Mouse (Mus musculus) gastrocnemius, adult 8-10 months (tissue): ENCODE results near the gene Oxgr1. TPM values are rescaled to one million over a fixed set of nuclear protein-coding genes. Genes with fewer than 3 reads are reported as not detected.
"Not testable (repeated sequence)": the region's sequence is repeated elsewhere in the genome, so short reads cannot be mapped to it uniquely, and the experiment has no call there.

Experiments used
- DNase-seq, 2 experiments: peaks; one replicate each; pipeline ENCODE4 v3.0.0; 2022; ENCODE audit warnings: low spot score in 2 of 2
- total RNA-seq, 4 experiments: library from RNA; stranded (reverse); gene quantifications; 2 replicates each; pipeline ENCODE4 v1.2.4; 2022

The Oxgr1 gene
- total RNA-seq: not detected

DNA sequence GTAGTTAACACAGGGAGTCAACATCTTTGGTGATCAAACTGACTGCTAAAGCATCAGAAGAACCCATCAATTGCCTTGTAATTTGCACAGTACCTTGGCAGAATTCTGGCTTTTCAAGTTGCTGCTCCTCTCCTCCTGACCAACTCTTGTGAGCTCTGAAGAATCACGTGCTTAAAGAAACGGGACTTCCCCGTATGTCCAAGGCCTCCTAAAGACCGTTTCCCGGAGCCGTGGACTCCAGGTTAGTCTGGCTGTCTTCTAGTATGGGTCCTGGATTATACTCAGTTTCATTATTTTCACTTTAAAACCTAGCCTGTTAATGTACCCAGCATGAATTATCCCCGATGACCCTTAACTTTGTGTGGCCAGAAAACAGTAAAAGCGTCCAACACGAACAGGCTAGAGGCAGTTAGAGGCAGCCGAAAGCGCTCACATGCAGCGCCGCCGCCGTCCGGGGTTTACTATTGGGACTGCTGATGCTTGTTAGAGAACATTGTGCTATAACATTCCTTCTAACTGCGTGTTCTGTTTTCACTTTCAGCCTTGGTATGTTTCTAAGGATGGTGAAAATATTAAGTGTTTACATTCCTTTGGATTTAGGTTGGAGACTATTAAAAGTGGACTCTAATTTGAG is at the start of gene Oxgr1:
TSS of gene Oxgr1 (minus strand) at position 249 of the 634 bp plus-strand sequence.
- no peak for DNase-seq

DNA sequence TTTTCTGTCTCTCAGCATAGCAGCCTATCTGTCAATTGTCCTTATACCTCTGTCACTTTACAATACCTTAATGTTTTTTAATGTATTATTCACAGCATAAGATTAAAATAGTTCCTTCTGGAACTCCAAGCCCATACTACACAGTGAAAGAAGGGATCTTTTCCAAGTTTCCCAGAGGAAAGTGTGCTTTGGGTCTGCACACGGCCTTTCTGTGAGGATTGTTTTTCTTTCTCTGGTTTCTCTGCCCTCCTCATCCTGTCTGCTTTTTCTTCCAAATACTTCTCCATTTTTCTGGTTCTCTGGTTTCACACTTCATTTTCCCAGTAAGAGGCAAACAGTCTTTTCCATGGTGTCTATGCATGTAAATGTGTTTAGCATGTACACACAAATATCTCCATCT is 48.2 kb upstream of the Oxgr1 start:
- no peak for DNase-seq

- no peak for DNase-seq
These were observed 47.6 kb upstream of the Oxgr1 start for GRCm38 (mm10) chr14:120089649-120090360.

GRCm38 (mm10) chr14:120089006-120089648 is 46.9 kb upstream of the Oxgr1 start:
- no peak for DNase-seq

DNA sequence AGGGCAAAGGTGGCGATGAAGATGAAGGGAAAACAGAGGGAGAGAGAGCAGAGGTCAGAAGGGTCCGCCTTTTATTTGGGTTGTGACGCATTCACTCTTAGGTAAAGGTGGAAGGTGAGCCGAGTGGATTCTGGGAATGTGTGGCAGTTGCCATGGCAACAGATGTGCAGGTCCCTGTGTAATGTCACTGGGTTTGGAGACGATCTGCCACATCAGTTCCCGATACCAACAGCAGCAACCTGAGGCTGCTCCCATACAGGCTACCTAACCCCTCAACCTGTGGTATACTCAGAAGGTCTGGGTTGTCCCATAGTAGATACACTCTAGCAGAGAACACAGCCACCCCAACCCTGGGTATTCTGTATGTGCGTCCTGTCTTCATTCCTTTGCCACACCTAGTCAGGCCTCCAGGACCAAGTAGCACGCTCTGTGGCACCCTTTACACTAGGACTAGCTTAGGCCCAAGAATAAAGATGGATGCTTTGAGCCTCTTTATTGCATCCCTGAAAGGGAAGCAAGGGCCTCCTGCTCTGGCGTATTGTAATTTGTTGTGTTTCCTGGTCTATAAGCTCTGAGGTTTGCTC is 41.9 kb upstream of the Oxgr1 start:
- DNase-seq: no peak

- DNase-seq: no peak
These were observed 34.0 kb upstream of the Oxgr1 start for GRCm38 (mm10) chr14:120076192-120076591.

- DNase-seq: no peak
These were observed 33.5 kb upstream of the Oxgr1 start for GRCm38 (mm10) chr14:120075746-120076145.

- DNase-seq: no peak
These were observed 32.0 kb upstream of the Oxgr1 start for GRCm38 (mm10) chr14:120074231-120074630.

GRCm38 (mm10) chr14:120061096-120061495 is 18.9 kb upstream of the Oxgr1 start:
- DNase-seq: no peak

- no peak for DNase-seq
These were observed 8.8 kb downstream of the Oxgr1 start for GRCm38 (mm10) chr14:120033454-120033853.

- DNase-seq: no peak
These were observed 22.3 kb downstream of the Oxgr1 start for GRCm38 (mm10) chr14:120019948-120020347.

- no peak for DNase-seq
These were observed 32.0 kb downstream of the Oxgr1 start for GRCm38 (mm10) chr14:120009969-120010872.

DNA sequence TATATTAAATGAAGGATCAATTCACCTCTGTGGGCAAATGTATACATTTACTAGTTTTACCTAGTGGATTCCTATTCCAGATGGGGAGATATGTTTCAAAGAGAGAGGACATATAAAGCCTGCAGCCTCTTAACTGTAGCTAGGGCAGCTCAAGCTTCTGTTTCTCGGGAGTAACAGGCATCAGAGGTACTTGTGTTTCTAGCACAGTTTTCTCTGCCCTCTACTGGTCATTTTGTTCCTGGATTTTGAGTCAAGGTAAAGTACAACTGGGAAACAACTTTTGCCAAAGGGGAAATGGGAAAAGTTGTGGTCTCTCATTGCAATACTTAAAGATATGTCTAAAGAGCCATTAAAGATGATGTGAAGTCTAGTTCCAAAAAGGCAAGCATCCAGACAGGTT is 37.1 kb downstream of the Oxgr1 start:
- no peak for DNase-seq

GRCm38 (mm10) chr14:120003661-120004060 is 38.6 kb downstream of the Oxgr1 start:
- DNase-seq: no peak

DNA sequence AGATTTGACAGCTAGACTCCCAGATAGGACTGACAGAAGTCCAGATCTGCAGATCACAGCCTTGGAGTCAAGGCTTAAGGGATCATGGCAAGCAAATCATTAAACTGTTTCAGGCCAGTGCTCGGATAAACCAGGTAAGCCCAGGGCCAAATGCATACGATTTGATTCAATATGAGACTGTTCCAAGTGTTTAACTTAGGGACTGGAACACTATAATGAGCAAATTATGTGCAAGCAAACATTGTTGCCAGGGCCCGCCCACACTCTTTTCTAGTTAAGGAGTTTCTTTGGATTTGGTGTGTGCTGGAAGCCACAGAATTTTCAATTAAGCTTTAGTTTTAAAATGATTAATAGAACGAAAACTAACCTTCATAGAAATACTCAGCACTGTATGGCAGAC is 39.6 kb downstream of the Oxgr1 start:
- DNase-seq: no peak

DNA sequence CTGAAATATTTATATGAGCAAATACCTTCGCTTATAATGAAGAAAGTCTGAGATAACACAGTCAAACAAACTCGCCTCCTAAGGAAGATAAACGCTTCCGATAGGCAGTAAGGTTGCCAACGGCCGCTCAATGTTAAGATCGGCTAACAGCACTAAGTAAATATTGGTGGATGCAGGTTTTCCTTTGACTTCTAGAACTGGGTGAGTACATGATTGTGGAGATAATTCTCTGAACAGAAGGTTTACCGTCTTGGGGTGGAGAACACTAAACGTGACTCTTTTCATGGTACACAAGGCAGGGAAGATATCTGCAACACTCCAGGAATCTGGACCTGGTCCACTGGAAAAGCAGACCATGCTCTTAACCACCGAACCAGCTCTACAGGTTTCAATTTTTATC is 52.6 kb downstream of the Oxgr1 start:
- DNase-seq: no peak

GRCm38 (mm10) chr14:119988937-119989645 is 53.1 kb downstream of the Oxgr1 start:
- DNase-seq: no peak

- DNase-seq: no peak
These were observed 55.0 kb downstream of the Oxgr1 start for GRCm38 (mm10) chr14:119987257-119987656.

DNA sequence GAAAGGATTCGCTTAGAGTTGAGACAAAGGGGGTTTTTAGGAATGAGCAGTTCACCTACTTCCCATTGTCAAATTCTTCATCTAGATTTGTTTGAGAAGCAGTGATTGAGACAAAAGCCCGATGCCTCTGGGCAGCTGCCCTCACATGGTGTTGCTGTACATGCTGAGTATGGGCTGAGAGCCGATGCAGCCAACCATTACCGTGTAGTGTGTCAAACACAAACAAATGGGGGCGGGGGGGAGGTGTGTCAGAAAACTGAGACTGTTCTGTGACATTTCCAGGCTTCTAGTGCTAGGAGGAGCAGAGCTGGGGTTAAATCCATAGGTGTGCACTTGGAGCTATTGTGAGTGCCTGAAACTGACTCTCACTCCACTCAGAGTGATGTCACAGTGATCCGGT is 55.5 kb downstream of the Oxgr1 start:
- DNase-seq: no peak

- DNase-seq: not testable (repeated sequence)
These were observed 55.9 kb downstream of the Oxgr1 start for GRCm38 (mm10) chr14:119986351-119986750.

DNA sequence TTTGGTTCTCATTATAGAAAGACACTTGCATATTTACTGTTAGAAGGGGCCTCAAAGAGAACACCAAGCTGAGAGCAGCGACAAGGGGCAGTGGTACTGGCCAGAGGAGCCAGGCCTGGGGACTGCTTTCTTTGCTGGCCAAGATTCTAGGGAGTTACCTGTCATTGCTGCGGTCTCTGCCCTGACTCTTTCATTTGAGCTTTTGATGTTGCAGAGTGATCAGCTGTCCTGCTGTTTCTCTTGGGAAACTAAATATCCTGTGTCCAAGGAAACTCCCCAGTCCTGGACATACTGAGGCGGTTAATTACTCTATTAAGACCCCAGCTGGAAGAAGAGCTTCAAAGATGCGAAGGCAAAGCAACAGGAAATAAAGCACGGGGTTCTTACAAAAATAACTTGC is 60.9 kb downstream of the Oxgr1 start:
- DNase-seq: no peak
